Comparison of ENCODE assay signal across 2 mouse cellular contexts in genomic region chr19:5221219-5221723, GRCm38 (mm10). TPM values are rescaled to one million over a fixed set of nuclear protein-coding genes. Genes with fewer than 3 reads are reported as not detected.
A peak's percentile ranks its signal among the peaks of the same experiment; 100 is the strongest.
DNase-seq lines count a peak whose midpoint lies in the region; TF ChIP-seq lines count a peak whose summit lies in the region.
"Not testable (repeated sequence)": the region's sequence is repeated elsewhere in the genome, so short reads cannot be mapped to it uniquely, and the experiment has no call there.

No protein-coding gene starts in this region.

- in situ Hi-C loops in CH12.LX (cut with MboI; ENCODE audit: low pct_ligation_motif_present, low pct_unique_long_range_greater_than_20kb, low sequenced_read_pairs), result not testable (repeated sequence)

- H3K27me3 ChIP-seq in CH12.LX (replicated peaks); splenic B cell, adult 2 months (ENCODE audit: control insufficient read depth, insufficient read depth, low read length, poor library complexity, severe bottlenecking): not testable (repeated sequence)

- TF ChIP-seq CTCF in CH12.LX (conservative IDR thresholded peaks at IDR 0.05 in 1 of 2, IDR thresholded peaks at IDR 0.05 in 1 of 2; ENCODE audit: low read depth in 2 of 2, low read length in 2 of 2), result not testable (repeated sequence)

- H3K4me3 ChIP-seq in CH12.LX (replicated peaks in 1 of 3; ENCODE audit: low read depth in 2 of 3, low read length in 2 of 3, poor library complexity in 1 of 3), result not testable (repeated sequence)

- peak; percentile 31 for DNase-seq in CH12.LX (ENCODE audit: extremely low read depth)
- DNase-seq in splenic B cell, adult 2 months (ENCODE audit: low read depth, low spot score), result peak; percentile 42

- H3K4me2 ChIP-seq in CH12.LX (ENCODE audit: insufficient read depth, low read depth, poor library complexity, severe bottlenecking), result peak overlapping the region; percentile 81; the same call in 1 of the 2 replicates

- dilution Hi-C loops in CH12.LX (cut with MboI; ENCODE audit: extremely low pct_ligation_motif_present, extremely low pct_unique_long_range_greater_than_20kb, low sequenced_read_pairs), result not testable (repeated sequence)

- peak overlapping the region; percentile 45 for H3K9ac ChIP-seq in CH12.LX (ENCODE audit: insufficient read depth, low read depth)

- not testable (repeated sequence) for H3K36me3 ChIP-seq in CH12.LX (replicated peaks in 1 of 2; ENCODE audit: control insufficient read depth in 1 of 2, insufficient read depth in 1 of 2, low read length in 1 of 2); splenic B cell, adult 2 months (ENCODE audit: control insufficient read depth, insufficient read depth, low read length, poor library complexity, severe bottlenecking)

- H3K4me1 ChIP-seq in CH12.LX (ENCODE audit: control insufficient read depth in 1 of 2, insufficient read depth in 2 of 2), result peaks cover 15 to 40% of the 10 kb centered on the region in 2 experiments

- not testable (repeated sequence) for TF ChIP-seq POLR2A in CH12.LX (IDR thresholded peaks at IDR 0.05; ENCODE audit: low read depth, low read length)

- peak; percentile 33; the same call in 1 of the 2 replicates for TF ChIP-seq EP300 in CH12.LX (IDR thresholded peaks at IDR 0.05; ENCODE audit: low read length)

- TF ChIP-seq RAD21 in CH12.LX (IDR thresholded peaks at IDR 0.05; ENCODE audit: low read depth, low read length), result not testable (repeated sequence)

- H3K9me3 ChIP-seq in CH12.LX (replicated peaks; ENCODE audit: low read length), result not testable (repeated sequence)

- H3K79me2 ChIP-seq in CH12.LX (replicated peaks; ENCODE audit: control insufficient read depth, extremely low read depth, insufficient read depth, poor library complexity, severe bottlenecking), result not testable (repeated sequence)

- peak overlapping the region; percentile 89 for H3K27ac ChIP-seq in CH12.LX (ENCODE audit: insufficient read depth, low read depth)

TF ChIP-seq in CH12.LX, 34 proteins besides CTCF, POLR2A, EP300 and RAD21:
- TF ChIP-seq MAX (IDR thresholded peaks at IDR 0.05; ENCODE audit: low read length), result peak; percentile 47; the same call in 1 of the 2 replicates
- TF ChIP-seq USF1 (IDR thresholded peaks at IDR 0.05; ENCODE audit: low read depth, low read length), result peak; percentile 59
- TF ChIP-seq IRF4 (IDR thresholded peaks at IDR 0.05; ENCODE audit: low read depth, low read length), result peak; percentile 52
- 0 out of 2 replicates have a peak, but pooled peaks have one; percentile 29 for TF ChIP-seq KAT2A (IDR thresholded peaks at IDR 0.05; ENCODE audit: insufficient replicate concordance, low read length)
- 0 out of 2 replicates have a peak, but pooled peaks have one; percentile 29 for TF ChIP-seq SIN3A (IDR thresholded peaks at IDR 0.05; ENCODE audit: low read length)
- peak; percentile 63 for TF ChIP-seq TCF12 (IDR thresholded peaks at IDR 0.05; ENCODE audit: low read depth, low read length)
- TF ChIP-seq ETS1 (conservative IDR thresholded peaks at IDR 0.05; ENCODE audit: low read depth, low read length), result peak; percentile 56; the same call in 1 of the 2 replicates
- peak; percentile 69 for TF ChIP-seq BHLHE40 (IDR thresholded peaks at IDR 0.05; ENCODE audit: low read depth, low read length)
- TF ChIP-seq MXI1 (IDR thresholded peaks at IDR 0.05; ENCODE audit: low read depth, low read length), result peak; percentile 52; the same call in 1 of the 2 replicates
- peak; percentile 82 for TF ChIP-seq CHD2 (IDR thresholded peaks at IDR 0.05; ENCODE audit: low read length)
- peak; percentile 87 for TF ChIP-seq MYC (IDR thresholded peaks at IDR 0.05; ENCODE audit: low read depth, low read length)

RNA-seq across cellular contexts. Expression of gene Pacs1, which starts 51.6 kb away (rescaled TPM):
- total RNA-seq in CH12.LX (2012; rRNA removed) (10.7 and 14.4 TPM in 2 replicates), CH12.LX (2014; rRNA removed) (2.0 and 2.4 TPM in 2 replicates)
- polyA plus RNA-seq in CH12.LX (2012; ENCODE audit: insufficient read length, low read depth), result 8.9 and 10.1 TPM in 2 replicates
